Mouse (Mus musculus) testis, adult 2 months (tissue): ENCODE results near the gene Jund. TPM values are rescaled to one million over a fixed set of nuclear protein-coding genes. Genes with fewer than 3 reads are reported as not detected.

Experiments used
- H3K27ac ChIP-seq: fragments of 200-500 bp; 2 replicates; pipeline ENCODE4 v1.5.1; 2012; ENCODE audit warnings: low read depth, low read length; ENCODE audit not compliant: control insufficient read depth, insufficient read depth
- H3K27me3 ChIP-seq: fragments of 200-500 bp; 2 replicates; pipeline ENCODE4 v1.6.1; 2012; ENCODE audit warnings: mild to moderate bottlenecking, low read length, moderate library complexity; ENCODE audit not compliant: control insufficient read depth, insufficient read depth
- H3K36me3 ChIP-seq: fragments of 200-500 bp; 2 replicates; pipeline ENCODE4 v1.6.1; 2012; ENCODE audit warnings: mild to moderate bottlenecking, low read length; ENCODE audit not compliant: control insufficient read depth, insufficient read depth
- H3K4me1 ChIP-seq: fragments of 200-500 bp; 2 replicates; pipeline ENCODE4 v1.6.1; 2012; ENCODE audit warnings: low read length; ENCODE audit not compliant: control insufficient read depth, insufficient read depth
- H3K4me3 ChIP-seq: fragments of 200-500 bp; 2 replicates; pipeline ENCODE4 v1.5.1; 2012; ENCODE audit warnings: low read depth, mild to moderate bottlenecking, low read length, moderate library complexity, mixed read lengths; ENCODE audit not compliant: control insufficient read depth
- CTCF ChIP-seq: fragments of 200-500 bp; IDR thresholded peaks from 2 replicates; pipeline ENCODE4 v1.5.1; 2012; ENCODE audit warnings: low read depth, mild to moderate bottlenecking, inconsistent platforms, low read length, moderate library complexity; ENCODE audit not compliant: control insufficient read depth, insufficient read depth, insufficient replicate concordance
- POLR2A ChIP-seq: fragments of 200-500 bp; IDR thresholded peaks from 2 replicates; pipeline ENCODE4 v1.6.1; 2012; ENCODE audit warnings: low read depth, mild to moderate bottlenecking, inconsistent platforms, low read length, moderate library complexity; ENCODE audit not compliant: control insufficient read depth
- polyA plus RNA-seq: library from polyadenylated mRNA; depleted of rRNA; stranded (reverse); fragments of >200 nt; gene quantifications from 2 replicates; pipeline ENCODE4 v1.2.3, GENCODE M21; 2012; rRNA removed

The Jund gene
- polyA plus RNA-seq, 1 experiment, result 79.2 TPM

GRCm38 (mm10) chr8:70749097-70749674 lies 50.4 kb downstream of the Jund start:
- no peaks in the 10 kb centered on the region for H3K36me3 ChIP-seq
- peaks cover 17% of the 10 kb centered on the region for H3K4me1 ChIP-seq
- TF ChIP-seq POLR2A, result no peak
- TF ChIP-seq CTCF, result no peak
- H3K27me3 ChIP-seq, result no peaks in the 10 kb centered on the region; the same call in 1 of the 2 replicates
- H3K4me3 ChIP-seq, result no peak overlapping the region
- no peak overlapping the region for H3K27ac ChIP-seq

Other genes with a start within 250 kb of the Jund start
- 3.6 and 4.8 TPM in 2 replicates for gene Klhl26, start 222.0 kb upstream of the Jund start, polyA plus RNA-seq
- 62.6 and 62.9 TPM in 2 replicates for gene Tmem59l, start 211.6 kb upstream of the Jund start, polyA plus RNA-seq
- gene Crlf1, start 205.8 kb upstream of the Jund start, polyA plus RNA-seq, result 126 and 137 TPM in 2 replicates
- 23.9 and 26.9 TPM in 2 replicates for gene Rex1bd, start 192.2 kb upstream of the Jund start, polyA plus RNA-seq
- gene Uba52, start 188.1 kb upstream of the Jund start, polyA plus RNA-seq, result 768 and 853 TPM in 2 replicates
- gene Fkbp8, start 171.2 kb upstream of the Jund start, polyA plus RNA-seq, result 179 and 198 TPM in 2 replicates
- gene Kxd1, start 171.0 kb upstream of the Jund start, polyA plus RNA-seq, result 77.9 and 84.7 TPM in 2 replicates
- gene Ell, start 159.5 kb upstream of the Jund start, polyA plus RNA-seq, result 42.5 and 43.8 TPM in 2 replicates
- gene Isyna1, start 104.6 kb upstream of the Jund start, polyA plus RNA-seq, result 561 and 588 TPM in 2 replicates
- 35.6 and 38.9 TPM in 2 replicates for gene Ssbp4, start 90.1 kb upstream of the Jund start, polyA plus RNA-seq
- gene Lrrc25, start 82.8 kb upstream of the Jund start, polyA plus RNA-seq, result 1.4 TPM in 2 replicates
- gene Gdf15, start 66.5 kb upstream of the Jund start, polyA plus RNA-seq, result 1.3 and 1.4 TPM in 2 replicates
- gene Pgpep1, start 38.6 kb upstream of the Jund start, polyA plus RNA-seq, result 3.7 and 4.9 TPM in 2 replicates
- gene Lsm4, start 25.7 kb upstream of the Jund start, polyA plus RNA-seq, result 148 and 168 TPM in 2 replicates
- gene Iqcn, start 4.5 kb downstream of the Jund start, polyA plus RNA-seq, result 286 and 302 TPM in 2 replicates
- 0.86 and 0.91 TPM in 2 replicates for gene Gm3336, start 19.6 kb downstream of the Jund start, polyA plus RNA-seq
- 1.1 TPM in 2 replicates for gene Pde4c, start 24.8 kb downstream of the Jund start, polyA plus RNA-seq
- 7.9 and 8.2 TPM in 2 replicates for gene Rab3a, start 55.7 kb downstream of the Jund start, polyA plus RNA-seq
- gene Mpv17l2, start 62.0 kb downstream of the Jund start, polyA plus RNA-seq, result 13.5 and 14.4 TPM in 2 replicates
- 25.1 and 30.8 TPM in 2 replicates for gene Pik3r2, start 77.8 kb downstream of the Jund start, polyA plus RNA-seq
- 11.0 and 13.1 TPM in 2 replicates for gene Mast3, start 106.1 kb downstream of the Jund start, polyA plus RNA-seq
- gene Il12rb1, start 109.5 kb downstream of the Jund start, polyA plus RNA-seq, result 0.25 and 0.40 TPM in 2 replicates
- 17.1 and 19.4 TPM in 2 replicates for gene Arrdc2, start 140.8 kb downstream of the Jund start, polyA plus RNA-seq
- gene Kcnn1, start 164.3 kb downstream of the Jund start, polyA plus RNA-seq, result 0.72 and 1.5 TPM in 2 replicates
- 51.3 and 65.9 TPM in 2 replicates for gene Ccdc124, start 175.0 kb downstream of the Jund start, polyA plus RNA-seq
- gene Slc5a5, start 193.8 kb downstream of the Jund start, polyA plus RNA-seq, result 1.3 and 1.5 TPM in 2 replicates
- gene Rpl18a, start 198.5 kb downstream of the Jund start, polyA plus RNA-seq, result 1,162 and 1,446 TPM in 2 replicates
- 18.3 and 18.5 TPM in 2 replicates for gene Map1s, start 207.0 kb downstream of the Jund start, polyA plus RNA-seq